Mouse (Mus musculus): Measurements from ENCODE around the gene Spint1.
A peak's percentile ranks its signal among the peaks of the same experiment; 100 is the strongest.

GRCm38 (mm10) chr2:119238671-119239070, 1.5 kb downstream of the Spint1 start:
- TF ChIP-seq CTCF (IDR thresholded peaks at IDR 0.05; ENCODE audit: control insufficient read depth, insufficient read depth, insufficient replicate concordance, low read depth, low read length) (0 out of 2 replicates have a peak, but pooled peaks have one; percentile 1), POLR2A (IDR thresholded peaks at IDR 0.05; ENCODE audit: control insufficient read depth, low read depth, low read length) (no peak)
